Mouse (Mus musculus): ENCODE data around the gene Kcnab1.

Kcnab1 gene

GRCm38 (mm10) chr3:65316738-65317137, 207.6 kb downstream of the Kcnab1 start:
- DNase-seq (ENCODE audit: low read depth, low spot score) = peak; percentile 27

- DNase-seq (ENCODE audit: low read depth, low spot score) = peak; percentile 68
Measured at GRCm38 (mm10) chr3:65317876-65318537, 208.8 kb downstream of the Kcnab1 start.

DNA sequence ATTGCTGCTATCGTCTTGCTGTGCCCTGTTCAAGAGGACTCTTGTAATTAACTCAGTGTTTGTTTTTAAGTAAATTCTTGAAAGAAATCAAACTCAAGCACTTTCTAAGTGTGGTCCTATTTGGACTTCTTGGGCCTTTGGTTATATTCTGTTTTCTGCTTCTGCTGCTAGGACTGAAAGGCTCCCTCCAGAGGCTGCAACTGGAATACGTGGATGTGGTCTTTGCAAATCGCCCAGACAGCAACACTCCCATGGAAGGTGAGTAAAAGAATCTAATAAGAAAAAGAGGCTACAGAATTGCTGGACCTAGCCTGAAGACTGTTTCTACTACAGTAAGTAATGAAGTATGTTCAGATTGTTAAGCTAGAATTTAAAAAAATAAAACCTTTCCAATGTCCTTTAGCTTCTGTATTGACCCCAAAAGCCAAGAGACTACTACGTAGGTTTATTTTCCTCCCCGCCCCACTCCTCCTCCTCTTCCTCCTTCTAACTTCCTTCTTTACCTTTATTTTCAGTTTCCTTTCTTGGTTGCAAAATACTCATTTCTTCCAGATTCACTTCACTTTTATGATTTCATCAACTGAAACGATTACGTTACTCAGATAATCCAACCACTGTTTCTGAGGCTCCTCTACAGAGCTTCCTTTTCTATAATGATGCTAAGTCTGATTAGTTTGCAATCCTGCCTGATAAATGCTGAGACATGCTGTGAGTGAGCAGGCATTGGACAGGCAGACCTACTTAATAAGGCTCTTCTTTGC, 210.2 kb downstream of the Kcnab1 start:
- DNase-seq (ENCODE audit: low read depth, low spot score) = peak; percentile 78

GRCm38 (mm10) chr3:65320990-65321389, 211.8 kb downstream of the Kcnab1 start:
- no peak for DNase-seq (ENCODE audit: low read depth, low spot score)

DNA sequence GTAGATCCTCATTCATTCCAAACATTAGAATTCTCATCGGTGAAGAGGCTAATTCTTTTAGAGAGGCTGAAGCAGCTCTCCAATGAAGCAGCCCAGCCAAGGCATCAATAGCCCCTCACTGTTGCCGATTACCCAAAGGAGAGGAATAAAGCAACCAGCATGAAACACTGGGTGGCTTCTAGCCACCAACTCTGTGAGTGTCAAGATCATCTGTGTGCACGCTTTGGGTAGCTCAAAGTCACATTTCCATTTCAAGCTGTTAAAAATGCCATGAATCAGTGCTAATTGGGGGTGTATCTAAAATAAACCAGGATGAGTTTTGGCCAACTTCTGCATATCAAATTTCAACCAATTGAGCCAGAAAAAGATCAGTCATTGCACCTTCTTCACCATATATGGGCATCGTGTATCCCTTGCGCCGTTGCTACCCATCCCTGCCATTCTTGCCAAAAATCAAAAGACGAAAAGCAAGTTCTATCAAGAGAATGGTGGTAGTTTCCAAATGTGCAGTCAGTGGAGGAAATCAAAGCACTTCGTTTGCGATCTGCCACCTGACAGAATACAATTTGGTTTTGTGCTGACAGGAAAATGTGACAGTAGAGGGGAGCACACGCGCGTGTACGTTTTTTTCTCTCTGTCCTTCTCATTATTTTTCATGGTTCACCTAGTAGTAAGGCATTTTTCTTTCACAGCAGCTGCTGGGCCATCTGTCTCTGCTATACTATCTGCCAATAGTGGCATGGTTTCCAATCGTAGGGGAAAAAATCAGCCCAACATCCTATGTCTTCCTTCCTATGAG, 213.0 kb downstream of the Kcnab1 start:
- DNase-seq (ENCODE audit: low read depth, low spot score) = peak; percentile 91

GRCm38 (mm10) chr3:65325254-65325653, 216.1 kb downstream of the Kcnab1 start:
- DNase-seq (ENCODE audit: low read depth, low spot score) = no peak

- DNase-seq (ENCODE audit: low read depth, low spot score) = peak; percentile 64
Measured at GRCm38 (mm10) chr3:65328814-65329213, 219.6 kb downstream of the Kcnab1 start.

- DNase-seq (ENCODE audit: low read depth, low spot score) = no peak
Measured at GRCm38 (mm10) chr3:65337835-65338464, 228.8 kb downstream of the Kcnab1 start.

- DNase-seq (ENCODE audit: low read depth, low spot score) = no peak
Measured at GRCm38 (mm10) chr3:65340173-65340951, 231.2 kb downstream of the Kcnab1 start.

DNA sequence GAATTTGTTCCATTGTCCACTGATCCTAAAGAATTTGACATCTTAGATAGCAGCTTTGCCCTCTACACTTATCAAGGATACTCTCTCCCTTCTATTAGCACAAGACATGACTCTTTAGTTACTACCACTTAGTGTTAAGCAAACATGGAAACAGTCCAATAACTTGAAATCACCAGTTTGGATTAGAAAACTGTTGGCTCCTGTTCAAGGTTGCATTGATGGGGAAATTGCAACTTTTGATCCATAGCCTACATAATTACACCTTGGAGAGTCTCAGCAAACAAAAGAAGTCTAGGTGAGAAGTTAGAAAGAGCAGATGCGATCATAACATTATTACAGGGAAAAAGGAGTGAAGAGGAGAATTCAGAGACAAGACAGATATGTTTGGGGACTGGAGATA, 237.0 kb downstream of the Kcnab1 start:
- no peak for DNase-seq (ENCODE audit: low read depth, low spot score)

DNA sequence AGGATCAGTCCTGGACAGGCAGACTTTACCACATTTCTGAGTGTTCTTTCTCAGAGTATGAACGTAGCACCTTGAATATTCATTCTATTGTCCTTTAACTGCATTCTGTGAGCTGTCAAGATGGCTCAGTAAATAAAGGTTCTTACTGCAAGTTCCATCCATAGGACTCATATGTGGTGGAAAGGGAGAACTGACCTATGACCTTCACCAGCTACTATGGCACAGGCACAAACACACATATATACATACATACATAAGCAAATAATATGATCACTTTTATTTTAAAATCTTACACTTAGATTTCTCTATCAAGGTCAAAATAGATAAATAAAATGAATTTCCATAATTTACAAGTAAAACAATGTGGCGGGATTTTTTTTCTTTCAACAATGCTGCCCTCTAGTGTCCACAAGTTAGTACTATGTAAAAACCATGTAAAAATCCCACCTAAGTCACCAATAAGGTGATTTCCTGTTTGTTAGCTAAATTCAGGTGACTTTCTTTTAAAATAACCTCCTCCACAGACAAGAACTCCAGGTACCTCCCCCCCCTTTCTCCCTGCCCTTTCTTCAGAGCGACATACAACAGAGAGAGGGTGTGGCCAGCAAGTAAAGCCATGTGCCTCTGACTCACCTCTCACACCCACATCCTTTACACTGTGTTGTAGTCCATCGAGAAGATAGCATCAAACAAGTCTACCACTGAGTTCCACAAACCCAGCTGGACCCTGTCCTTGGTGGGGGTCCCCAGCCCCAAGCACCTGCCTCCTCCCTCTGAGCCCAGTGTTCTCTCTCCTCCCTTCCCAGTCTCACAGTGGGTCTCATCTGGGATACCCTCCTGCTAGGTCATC, 243.3 kb downstream of the Kcnab1 start:
- peak; percentile 42 for DNase-seq (ENCODE audit: low read depth, low spot score)

DNA sequence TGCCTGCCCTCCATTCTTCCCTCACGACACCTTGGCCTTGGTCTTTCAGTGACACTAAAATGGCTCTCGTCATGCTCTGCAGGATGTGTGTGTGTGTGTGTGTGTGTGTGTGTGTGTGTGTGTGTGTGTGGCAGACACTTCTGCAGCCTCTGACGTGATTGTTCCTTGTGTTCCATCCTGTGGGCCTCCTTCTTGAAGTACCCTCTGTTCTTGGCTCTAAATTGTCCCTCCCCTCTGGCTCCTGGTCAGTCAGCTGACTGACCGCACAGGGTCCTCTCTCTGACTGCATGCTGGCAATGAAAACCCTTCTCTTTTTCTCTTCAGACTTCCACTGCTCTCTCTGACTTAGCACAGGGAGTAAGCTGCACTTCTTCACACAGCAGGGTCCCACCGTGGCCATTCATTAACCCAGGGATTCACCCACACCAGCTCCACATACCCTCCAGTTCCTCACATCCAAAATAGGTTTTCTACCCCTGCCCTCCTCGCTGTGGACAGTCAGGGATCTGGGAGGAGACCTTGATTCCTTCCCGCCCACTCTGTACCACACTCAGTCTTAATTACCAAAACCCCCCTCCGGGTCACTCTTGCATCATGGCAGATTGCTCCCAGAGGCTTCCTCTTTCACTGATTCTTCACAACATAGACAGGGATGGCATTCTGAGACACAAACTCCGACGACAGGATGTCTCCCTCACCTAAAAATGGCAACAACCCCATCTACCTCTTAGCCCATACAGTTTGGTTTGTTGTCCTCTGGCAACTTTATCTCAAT, 244.3 kb downstream of the Kcnab1 start:
- DNase-seq (ENCODE audit: low read depth, low spot score) = no peak

- no peak for DNase-seq (ENCODE audit: low read depth, low spot score)
Measured at GRCm38 (mm10) chr3:65355479-65355878, 246.3 kb downstream of the Kcnab1 start.

GRCm38 (mm10) chr3:65358275-65358674, 249.1 kb downstream of the Kcnab1 start:
- DNase-seq (ENCODE audit: low read depth, low spot score) = no peak

DNA sequence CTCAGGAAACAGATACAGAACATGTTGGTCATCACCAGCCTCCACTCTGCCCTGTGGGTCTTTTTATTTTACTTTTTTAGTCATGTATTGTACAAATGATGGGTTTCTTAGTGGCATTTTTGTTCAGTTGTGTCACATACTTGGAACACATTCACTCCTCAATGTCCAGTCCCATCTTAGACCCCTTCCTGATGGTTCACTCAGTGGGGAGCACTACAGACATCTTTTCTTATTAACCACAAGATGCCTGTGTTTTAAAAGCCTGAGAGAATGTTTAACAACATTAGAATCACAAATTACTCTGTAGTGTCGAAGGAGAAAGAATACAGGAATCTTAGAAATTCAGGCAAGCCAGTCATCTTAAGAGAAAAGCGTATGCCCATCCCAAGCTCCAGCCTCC, 249.7 kb downstream of the Kcnab1 start:
- no peak for DNase-seq (ENCODE audit: low read depth, low spot score)

GRCm38 (mm10) chr3:65360163-65360969, 251.2 kb downstream of the Kcnab1 start:
- no peak for DNase-seq (ENCODE audit: low read depth, low spot score)

DNA sequence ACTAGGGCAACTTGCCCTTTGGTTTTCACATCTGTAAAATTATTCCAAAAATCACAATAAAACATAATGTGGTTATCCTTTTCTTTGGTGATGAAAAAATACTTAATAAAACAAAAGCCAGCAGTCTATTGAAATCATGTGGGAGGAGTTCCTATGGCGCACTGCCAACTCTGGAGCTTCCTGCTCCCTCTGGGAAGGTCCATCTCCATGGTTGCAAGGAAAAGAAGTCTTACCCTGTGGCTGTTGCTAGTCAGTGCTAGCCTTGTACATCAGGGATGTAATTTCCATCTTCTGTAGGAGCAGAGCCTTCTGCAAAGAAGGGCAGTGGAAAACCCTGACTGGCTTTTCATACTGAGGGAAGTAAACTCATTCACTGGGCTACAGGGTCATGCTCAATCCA, 254.3 kb downstream of the Kcnab1 start:
- DNase-seq (ENCODE audit: low read depth, low spot score) = peak; percentile 51

- DNase-seq (ENCODE audit: low read depth, low spot score) = no peak
Measured at GRCm38 (mm10) chr3:65365184-65365583, 256.0 kb downstream of the Kcnab1 start.

All from brain, adult 2 months (tissue).